Mouse (Mus musculus) spleen, embryonic (tissue): Measurements from ENCODE around the gene Dpep2nb.

ENCODE experiments used
- CTCF ChIA-PET: fragments of 350-600 bp; sonication (Branson Sonifier 250); formaldehyde crosslinking; loops from one replicate; lab custom pipeline; 2022; lab: Charles Lee

The Dpep2nb gene

DNA sequence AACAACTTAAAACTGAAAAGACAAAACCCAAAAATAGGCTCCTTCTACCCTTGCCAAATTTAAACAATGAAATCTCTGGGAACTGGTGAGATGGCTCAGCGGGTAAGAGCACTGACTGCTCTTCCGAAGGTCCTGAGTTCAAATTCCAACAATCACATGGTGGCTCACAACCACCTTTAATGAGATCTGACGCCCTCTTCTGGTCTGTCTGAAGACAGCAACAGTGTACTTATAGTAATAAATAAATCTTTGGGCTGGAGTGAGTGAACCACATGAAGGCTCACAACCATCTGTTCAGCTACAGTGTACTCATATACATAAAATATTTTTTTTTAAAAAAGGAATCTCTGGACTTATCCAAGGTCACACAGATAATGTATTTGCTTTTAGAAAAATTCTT, 2.1 kb upstream of the Dpep2nb start:
- CTCF ChIA-PET = interaction anchor here (0.6 to 1.0 kb wide), 3 partner anchors 11 to 73 kb away, joined by 3 to 4 read pairs (median 4); no protein-coding TSS in a partner anchor

GRCm38 (mm10) chr8:106007135-106007534, 1.4 kb upstream of the Dpep2nb start:
- CTCF ChIA-PET = interaction anchor here (0.5 to 1.0 kb wide), 3 partner anchors 8 to 69 kb away, joined by 3 to 4 read pairs (median 4); no protein-coding TSS in a partner anchor

DNA sequence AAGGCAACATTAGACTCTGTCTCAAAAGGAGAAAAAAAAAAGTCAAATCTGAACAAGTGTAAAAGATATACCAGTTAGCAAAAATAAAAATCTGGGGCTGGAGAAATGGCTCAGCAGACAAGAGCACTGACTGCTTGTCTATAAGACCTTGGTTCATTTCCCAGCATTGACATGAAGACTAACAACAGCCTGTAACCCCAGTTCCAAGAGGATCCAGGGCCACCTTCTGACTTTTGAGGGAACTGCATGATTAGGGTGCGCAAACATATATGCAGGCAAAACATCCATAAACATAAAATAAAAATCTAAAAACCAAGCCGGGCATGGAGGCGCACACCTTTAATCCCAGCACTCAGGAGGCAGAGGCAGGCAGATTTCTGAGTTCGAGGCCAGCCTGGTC, 638 bp upstream of the Dpep2nb start:
- CTCF ChIA-PET = interaction anchor here (0.5 kb wide), 1 partner anchor 9 kb away, joined by 4 read pairs; no protein-coding TSS in a partner anchor

- CTCF ChIA-PET = no interaction called here
Observed at GRCm38 (mm10) chr8:106004538-106005207, 1.1 kb downstream of the Dpep2nb start.

DNA sequence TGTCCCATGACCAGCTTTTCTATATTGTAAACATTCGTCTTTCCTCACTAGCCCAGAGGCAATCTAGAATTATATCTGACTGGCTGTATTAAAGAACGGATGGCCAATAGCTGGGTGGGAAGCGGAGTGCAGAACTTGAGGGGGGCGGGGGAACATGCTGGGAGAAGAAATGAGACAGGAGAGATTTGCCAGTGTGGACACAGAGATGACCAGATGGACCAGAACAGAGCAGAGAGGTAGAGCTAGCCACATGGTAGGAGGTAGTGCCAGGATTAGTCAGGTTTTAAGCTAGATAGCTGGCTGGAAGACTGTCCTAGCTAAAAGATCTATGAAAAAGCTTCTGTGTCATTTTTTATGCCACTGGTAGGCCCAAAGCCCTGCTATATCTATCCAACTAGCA, 3.9 kb downstream of the Dpep2nb start:
- CTCF ChIA-PET = interaction anchor here (0.6 kb wide), 1 partner anchor 19 kb away, joined by 6 read pairs; no protein-coding TSS in a partner anchor

GRCm38 (mm10) chr8:105998971-105999370, 6.8 kb downstream of the Dpep2nb start:
- CTCF ChIA-PET = no interaction called here

GRCm38 (mm10) chr8:105996359-105996758, 9.4 kb downstream of the Dpep2nb start:
- CTCF ChIA-PET = no interaction called here

DNA sequence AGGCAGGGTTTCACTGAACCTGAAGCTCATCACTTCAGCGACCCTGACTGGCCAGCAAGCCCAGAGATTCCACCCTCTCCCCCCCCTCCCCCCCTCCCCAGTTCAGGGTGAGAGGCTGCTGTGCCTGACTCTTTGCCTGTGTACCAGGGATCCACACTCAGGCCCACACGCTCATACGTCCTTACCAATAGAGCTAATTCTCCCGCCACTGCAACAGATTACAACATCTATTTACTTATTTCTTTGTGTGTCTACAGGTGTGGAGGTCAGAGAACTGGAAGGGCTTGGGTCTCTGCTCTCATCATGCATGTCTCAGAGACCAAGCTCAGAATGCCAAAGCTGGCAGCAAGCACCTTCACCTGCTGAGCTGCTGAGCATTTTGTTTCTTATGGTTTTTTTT, 12.5 kb downstream of the Dpep2nb start:
- CTCF ChIA-PET = interaction anchor here (0.5 to 1.3 kb wide), 3 partner anchors 28 to 159 kb away, joined by 3 to 8 read pairs (median 4); no protein-coding TSS in a partner anchor

- CTCF ChIA-PET = interaction anchor here (0.5 to 1.3 kb wide), 3 partner anchors 25 to 376 kb away, joined by 4 to 11 read pairs (median 8); no protein-coding TSS in a partner anchor
Observed at GRCm38 (mm10) chr8:105992499-105992898, 13.3 kb downstream of the Dpep2nb start.

DNA sequence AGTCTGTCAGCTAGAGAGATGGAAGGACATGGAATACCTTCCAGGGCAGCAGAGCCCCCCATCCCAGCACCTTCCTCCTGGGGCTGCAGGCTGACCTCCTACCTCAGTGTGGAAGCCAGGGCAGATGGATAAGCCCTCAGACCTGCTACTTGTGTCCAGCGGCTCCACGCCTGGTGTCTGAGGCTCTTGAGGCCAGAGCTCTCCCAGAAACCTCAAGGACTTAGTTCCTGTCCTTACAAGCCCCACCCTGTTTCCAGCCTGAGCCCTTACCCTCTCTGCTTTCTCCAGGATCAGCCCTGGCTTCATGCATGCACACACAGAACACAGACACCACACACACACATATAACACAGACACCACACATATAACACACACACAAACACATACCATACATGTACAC, 14.2 kb downstream of the Dpep2nb start:
- CTCF ChIA-PET = interaction anchor here (0.5 to 1.2 kb wide), 5 partner anchors 9 to 216 kb away, joined by 3 to 4 read pairs (median 3); no protein-coding TSS in a partner anchor

DNA sequence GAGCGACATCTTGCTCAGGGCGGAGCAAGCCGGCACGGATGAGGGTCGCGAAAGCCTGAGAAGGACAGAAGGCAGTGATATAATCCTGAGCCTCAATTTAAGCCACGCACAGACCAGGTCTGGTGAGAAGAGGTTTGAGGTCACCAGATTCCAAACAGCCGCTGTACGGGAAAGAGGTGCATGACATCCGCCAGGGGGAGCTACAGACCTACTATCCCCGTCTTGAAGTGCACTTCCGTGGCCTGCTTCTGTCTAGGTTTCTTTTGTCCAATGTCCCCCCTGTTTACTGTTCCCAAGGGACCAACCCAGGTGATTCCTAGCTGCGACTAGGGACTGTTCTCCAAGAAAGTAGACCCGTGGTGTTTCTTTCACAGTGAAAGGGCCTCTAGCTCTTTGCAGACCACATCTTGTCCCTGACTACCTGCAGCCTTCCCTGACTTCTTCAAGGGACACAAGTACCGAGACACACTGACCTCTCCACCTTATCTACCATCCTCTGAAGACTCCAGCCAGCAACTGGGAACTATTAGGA, 14.9 kb downstream of the Dpep2nb start, which contains the start of gene Dus2:
Gene Dus2 (plus strand): TSS at position 482 of the 532 bp plus-strand sequence.
- CTCF ChIA-PET = interaction anchor here (0.5 to 1.2 kb wide), 6 partner anchors 10 to 216 kb away, joined by 3 to 5 read pairs (median 4); no protein-coding TSS in a partner anchor

- CTCF ChIA-PET = interaction anchor here (0.7 kb wide), 1 partner anchor 30 kb away, joined by 3 read pairs; no protein-coding TSS in a partner anchor
Observed at GRCm38 (mm10) chr8:105988546-105988945, 17.2 kb downstream of the Dpep2nb start.

GRCm38 (mm10) chr8:105983406-105983805, 22.4 kb downstream of the Dpep2nb start:
- CTCF ChIA-PET = interaction anchor here (0.6 to 0.7 kb wide), 2 partner anchors 18 to 89 kb away, joined by 3 to 6 read pairs; no protein-coding TSS in a partner anchor

- CTCF ChIA-PET = no interaction called here
Observed at GRCm38 (mm10) chr8:105981146-105981545, 24.6 kb downstream of the Dpep2nb start.

- CTCF ChIA-PET = no interaction called here
Observed at GRCm38 (mm10) chr8:105979325-105979724, 26.4 kb downstream of the Dpep2nb start, which contains the start of gene Dpep3. Gene Dpep3, minus strand, starts transcription at chr8:105979429.

DNA sequence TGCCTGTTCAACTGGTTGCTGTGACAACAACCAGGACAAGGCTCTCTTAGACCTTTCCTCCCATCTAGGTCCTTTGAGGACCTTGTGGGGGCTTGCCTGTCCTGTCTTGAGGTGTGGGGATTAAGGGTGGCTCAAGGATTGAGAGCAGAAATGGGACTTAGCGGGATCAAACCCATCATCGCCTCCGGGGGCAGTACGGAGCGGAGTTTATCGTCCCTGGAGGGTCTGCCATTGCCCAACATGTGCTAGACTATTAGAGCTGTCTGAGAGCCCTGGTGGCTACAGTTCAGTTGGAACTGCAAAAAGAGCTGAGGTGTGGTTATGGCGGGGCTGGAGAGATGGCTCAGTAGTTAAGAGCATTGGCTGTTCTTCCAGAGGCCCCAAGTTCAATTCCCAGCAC, 30.4 kb downstream of the Dpep2nb start:
- CTCF ChIA-PET = interaction anchor here (0.5 kb wide), 1 partner anchor 373 kb away, joined by 4 read pairs; no protein-coding TSS in a partner anchor

DNA sequence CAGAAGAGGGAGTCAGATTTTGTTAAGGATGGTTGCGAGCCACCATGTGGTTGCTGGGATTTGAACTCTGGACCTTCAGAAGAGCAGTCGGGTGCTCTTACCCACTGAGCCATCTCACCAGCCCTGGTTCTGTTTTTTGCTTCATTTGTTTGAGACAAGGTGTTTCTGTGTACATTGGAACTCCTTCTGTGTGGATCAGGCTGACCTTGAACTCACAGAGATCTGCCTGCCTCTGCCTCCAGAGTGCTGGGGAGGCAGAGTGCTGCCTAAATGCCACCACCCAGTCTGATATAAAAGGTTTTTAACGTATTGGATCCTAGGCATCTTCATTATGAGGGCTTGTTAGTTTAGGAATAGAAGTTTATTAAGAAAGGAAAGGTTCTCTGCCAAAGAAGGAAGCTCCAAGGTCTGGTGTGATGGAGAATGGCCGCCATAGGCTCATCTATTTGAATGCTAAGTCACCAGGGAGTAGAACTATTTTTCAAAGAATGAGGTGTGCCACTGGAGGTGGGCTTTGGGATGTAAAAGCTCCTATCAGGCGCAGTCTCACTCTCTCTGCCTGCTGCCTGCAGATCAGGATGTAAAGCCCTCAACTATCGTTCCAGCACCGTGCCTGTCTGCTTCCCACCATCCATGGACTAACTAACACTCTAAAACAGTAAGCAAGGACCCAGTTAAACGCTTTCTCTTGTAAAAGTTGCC, 34.6 kb downstream of the Dpep2nb start:
- CTCF ChIA-PET = no interaction called here

DNA sequence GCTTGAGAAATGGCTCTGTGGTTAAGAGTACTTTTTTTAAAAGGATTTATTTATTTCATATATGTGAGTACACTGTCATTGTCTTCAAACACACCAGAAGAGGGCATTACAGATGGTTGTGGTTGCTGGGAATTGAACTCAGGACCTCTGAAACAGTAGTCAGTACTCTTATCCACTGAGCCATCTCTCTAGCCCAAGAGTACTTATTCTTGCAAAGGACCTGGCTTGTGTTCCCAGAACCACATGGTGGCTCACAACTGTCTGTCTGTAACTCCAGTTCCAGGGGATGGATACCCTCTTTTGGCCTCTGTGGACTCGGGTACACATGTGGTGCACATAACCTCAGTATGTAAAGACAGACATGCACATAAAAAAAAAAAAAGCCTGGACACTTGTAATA, 36.4 kb downstream of the Dpep2nb start:
- CTCF ChIA-PET = no interaction called here

- CTCF ChIA-PET = no interaction called here
Observed at GRCm38 (mm10) chr8:105966692-105967311, 39.0 kb downstream of the Dpep2nb start.

- CTCF ChIA-PET = no interaction called here
Observed at GRCm38 (mm10) chr8:105965905-105966341, 39.9 kb downstream of the Dpep2nb start, which contains the start of gene Slc12a4. Gene Slc12a4, minus strand, starts transcription at chr8:105966097.
